Mouse (Mus musculus): ENCODE data around the gene Tssk3. TPM values are rescaled to one million over a fixed set of nuclear protein-coding genes. Genes with fewer than 3 reads are reported as not detected.

The Tssk3 gene
- polyA plus RNA-seq, 1 experiment, result 0.19 TPM

GRCm38 (mm10) chr4:129456126-129456525, 34.7 kb downstream of the Tssk3 start:
- H3K4me1 ChIP-seq (ENCODE audit: control insufficient read depth, insufficient read depth, low read length), result no peaks in the 10 kb centered on the region; the same call in 1 of the 2 replicates
- no peak overlapping the region for H3K27ac ChIP-seq (ENCODE audit: insufficient read depth, low read length)
- H3K4me3 ChIP-seq (ENCODE audit: insufficient read depth, low read length), result no peak overlapping the region
- TF ChIP-seq CTCF (IDR thresholded peaks at IDR 0.05; ENCODE audit: extremely low read depth, insufficient read depth, low read length), result no peak

- TF ChIP-seq POLR2A (IDR thresholded peaks at IDR 0.05; ENCODE audit: extremely low read depth, insufficient read depth, low read length), result no peak
- peak; percentile 92 for TF ChIP-seq CTCF (IDR thresholded peaks at IDR 0.05; ENCODE audit: extremely low read depth, insufficient read depth, low read length)
- no peak overlapping the region for H3K4me3 ChIP-seq (ENCODE audit: insufficient read depth, low read length)
- H3K4me1 ChIP-seq (ENCODE audit: control insufficient read depth, insufficient read depth, low read length), result no peaks in the 10 kb centered on the region; the same call in 1 of the 2 replicates
- H3K27ac ChIP-seq (ENCODE audit: insufficient read depth, low read length), result no peak overlapping the region
These were observed 35.6 kb downstream of the Tssk3 start for GRCm38 (mm10) chr4:129455265-129455664.

- Histone ChIP-seq H3K4me3 (ENCODE audit: insufficient read depth, low read length) (no peak overlapping the region), H3K4me1 (ENCODE audit: control insufficient read depth, insufficient read depth, low read length) (no peaks in the 10 kb centered on the region; the same call in 1 of the 2 replicates), H3K27ac (ENCODE audit: insufficient read depth, low read length) (no peak overlapping the region)
- TF ChIP-seq POLR2A (IDR thresholded peaks at IDR 0.05; ENCODE audit: extremely low read depth, insufficient read depth, low read length) (no peak), CTCF (IDR thresholded peaks at IDR 0.05; ENCODE audit: extremely low read depth, insufficient read depth, low read length) (no peak)
These were observed 39.2 kb downstream of the Tssk3 start for GRCm38 (mm10) chr4:129451471-129452169.

- TF ChIP-seq POLR2A (IDR thresholded peaks at IDR 0.05; ENCODE audit: extremely low read depth, insufficient read depth, low read length) (no peak), CTCF (IDR thresholded peaks at IDR 0.05; ENCODE audit: extremely low read depth, insufficient read depth, low read length) (no peak)
- Histone ChIP-seq H3K27ac (ENCODE audit: insufficient read depth, low read length) (no peak overlapping the region), H3K4me1 (ENCODE audit: control insufficient read depth, insufficient read depth, low read length) (no peaks in the 10 kb centered on the region; the same call in 1 of the 2 replicates)
These were observed 40.0 kb downstream of the Tssk3 start for GRCm38 (mm10) chr4:129450851-129451250.

GRCm38 (mm10) chr4:129448713-129449112, 42.1 kb downstream of the Tssk3 start:
- Histone ChIP-seq H3K27ac (ENCODE audit: insufficient read depth, low read length) (no peak overlapping the region), H3K4me1 (ENCODE audit: control insufficient read depth, insufficient read depth, low read length) (no peaks in the 10 kb centered on the region), H3K4me3 (ENCODE audit: insufficient read depth, low read length) (no peak overlapping the region)
- TF ChIP-seq CTCF (IDR thresholded peaks at IDR 0.05; ENCODE audit: extremely low read depth, insufficient read depth, low read length) (no peak), POLR2A (IDR thresholded peaks at IDR 0.05; ENCODE audit: extremely low read depth, insufficient read depth, low read length) (no peak)

More at GRCm38 (mm10) chr4:129450851-129451250, 40.0 kb downstream of the Tssk3 start:
- no peak overlapping the region for H3K4me3 ChIP-seq (ENCODE audit: insufficient read depth, low read length)

- TF ChIP-seq POLR2A (IDR thresholded peaks at IDR 0.05; ENCODE audit: extremely low read depth, insufficient read depth, low read length) (no peak), CTCF (IDR thresholded peaks at IDR 0.05; ENCODE audit: extremely low read depth, insufficient read depth, low read length) (no peak)
- Histone ChIP-seq H3K4me3 (ENCODE audit: insufficient read depth, low read length) (no peak overlapping the region), H3K27ac (ENCODE audit: insufficient read depth, low read length) (no peak overlapping the region), H3K4me1 (ENCODE audit: control insufficient read depth, insufficient read depth, low read length) (no peaks in the 10 kb centered on the region)
These were observed 42.9 kb downstream of the Tssk3 start for GRCm38 (mm10) chr4:129447778-129448563.

DNA sequence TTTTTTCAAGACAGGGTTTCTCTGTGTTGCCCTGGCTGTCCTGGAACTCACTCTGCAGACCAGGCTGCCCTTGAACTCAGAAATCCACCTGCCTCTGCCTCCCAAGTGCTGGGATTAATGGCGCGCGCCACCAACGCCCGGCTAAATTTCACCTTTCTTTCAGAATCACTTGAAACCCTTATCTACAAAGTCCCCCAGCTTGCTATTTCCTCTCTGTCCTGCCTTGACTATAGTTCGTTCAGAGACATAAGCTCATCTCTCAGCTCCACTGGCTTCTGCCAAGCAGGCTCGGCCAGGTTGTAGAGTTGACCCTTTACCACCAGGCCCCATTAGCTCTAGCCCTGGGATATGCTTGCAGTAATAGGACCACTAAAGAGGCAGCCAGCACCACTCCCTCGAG, 43.5 kb downstream of the Tssk3 start:
- no peak overlapping the region for H3K27ac ChIP-seq (ENCODE audit: insufficient read depth, low read length)
- no peaks in the 10 kb centered on the region for H3K4me1 ChIP-seq (ENCODE audit: control insufficient read depth, insufficient read depth, low read length)
- TF ChIP-seq CTCF (IDR thresholded peaks at IDR 0.05; ENCODE audit: extremely low read depth, insufficient read depth, low read length) (no peak), POLR2A (IDR thresholded peaks at IDR 0.05; ENCODE audit: extremely low read depth, insufficient read depth, low read length) (no peak)
- H3K4me3 ChIP-seq (ENCODE audit: insufficient read depth, low read length), result no peak overlapping the region

DNA sequence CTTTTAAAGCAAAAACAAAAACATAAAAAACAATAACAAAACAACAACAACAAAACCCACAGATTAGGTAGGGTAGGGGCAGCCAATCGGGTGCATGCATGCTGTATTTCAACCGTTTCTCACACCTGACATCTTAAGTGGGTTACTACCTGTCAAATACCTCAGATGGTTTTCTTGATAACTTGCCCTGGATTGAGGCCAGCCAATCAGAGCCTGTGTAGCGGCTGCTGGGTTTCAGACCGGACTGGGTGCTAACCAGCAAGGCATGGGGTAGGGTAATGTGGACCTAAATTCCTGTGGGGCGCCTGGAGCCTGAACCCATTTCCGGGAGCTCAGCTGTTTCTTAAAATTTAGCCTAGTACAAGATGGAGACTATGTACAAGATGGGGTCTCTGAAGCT, 49.7 kb downstream of the Tssk3 start:
- Histone ChIP-seq H3K4me1 (ENCODE audit: control insufficient read depth, insufficient read depth, low read length) (no peaks in the 10 kb centered on the region), H3K27ac (ENCODE audit: insufficient read depth, low read length) (no peak overlapping the region), H3K4me3 (ENCODE audit: insufficient read depth, low read length) (no peak overlapping the region)
- no peak for TF ChIP-seq CTCF (IDR thresholded peaks at IDR 0.05; ENCODE audit: extremely low read depth, insufficient read depth, low read length)

DNA sequence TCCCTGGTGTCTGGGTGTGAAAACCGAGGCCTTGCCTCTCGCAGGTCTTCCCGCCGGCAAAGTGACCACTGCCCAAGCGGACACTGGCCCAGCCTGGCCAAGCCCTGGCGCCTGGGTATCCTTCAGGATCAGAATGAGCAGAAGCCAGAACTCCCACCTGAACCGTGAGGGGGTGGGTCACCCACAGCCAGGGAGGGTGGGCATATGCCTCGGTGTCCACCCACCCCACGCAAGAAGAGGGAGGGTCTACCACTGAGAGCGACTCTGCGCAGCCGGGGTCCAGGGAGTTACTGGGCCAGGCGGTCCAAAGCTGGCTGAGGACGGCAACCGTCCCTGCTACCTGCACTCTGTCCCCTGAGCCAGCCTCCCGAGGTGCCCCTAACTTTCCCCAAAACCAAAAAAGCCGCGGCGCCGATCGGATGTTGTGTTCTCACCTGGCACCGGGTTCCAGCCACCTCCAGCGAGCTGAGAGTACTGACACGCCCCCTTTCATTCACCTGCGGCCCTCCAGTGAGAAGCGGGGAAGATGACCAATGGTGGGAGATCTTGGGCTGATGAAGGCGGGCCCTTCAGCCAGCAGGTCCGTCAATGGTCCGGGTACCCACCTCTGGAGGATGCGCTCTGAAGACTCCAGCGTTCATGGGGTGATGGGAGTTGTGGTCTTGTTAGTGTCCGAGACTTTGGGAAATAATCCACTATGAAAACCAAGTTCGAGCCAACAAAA, 50.3 kb downstream of the Tssk3 start, which contains the start of gene Zbtb8b:
Zbtb8b (minus strand) TSS at position 514 of the 724 bp plus-strand sequence.
- TF ChIP-seq POLR2A (IDR thresholded peaks at IDR 0.05; ENCODE audit: extremely low read depth, insufficient read depth, low read length), result no peak
- Histone ChIP-seq H3K27ac (ENCODE audit: insufficient read depth, low read length) (no peak within 1 kb of the TSS), H3K4me1 (ENCODE audit: control insufficient read depth, insufficient read depth, low read length) (no peaks in the 10 kb centered on the region), H3K4me3 (ENCODE audit: insufficient read depth, low read length) (peak within 1 kb of the TSS; percentile 61)

Other genes with a start within 250 kb of the Tssk3 start
- gene C77080, start 229.6 kb downstream of the Tssk3 start, polyA plus RNA-seq (2012; rRNA removed), result 14.4 and 15.0 TPM in 2 replicates
- gene Sync, start 203.4 kb downstream of the Tssk3 start, polyA plus RNA-seq (2012; rRNA removed), result 0.98 and 1.1 TPM in 2 replicates
- gene Rbbp4, start 155.7 kb downstream of the Tssk3 start, polyA plus RNA-seq (2012; rRNA removed), result 64.5 and 65.4 TPM in 2 replicates
- 29.6 and 31.5 TPM in 2 replicates for gene Zbtb8os, start 155.3 kb downstream of the Tssk3 start, polyA plus RNA-seq (2012; rRNA removed)
- 8.8 and 8.9 TPM in 2 replicates for gene Zbtb8a, start 112.9 kb downstream of the Tssk3 start, polyA plus RNA-seq (2012; rRNA removed)
- gene Zbtb8b, start 50.2 kb downstream of the Tssk3 start, polyA plus RNA-seq (2012; rRNA removed), result 2.5 and 3.0 TPM in 2 replicates
- 27.9 and 28.3 TPM in 2 replicates for gene Bsdc1, start 29.4 kb downstream of the Tssk3 start, polyA plus RNA-seq (2012; rRNA removed)
- 0.79 and 0.88 TPM in 2 replicates for gene Fam229a, start 168 bp upstream of the Tssk3 start, polyA plus RNA-seq (2012; rRNA removed)
- 129 and 134 TPM in 2 replicates for gene Marcksl1, start 22.6 kb upstream of the Tssk3 start, polyA plus RNA-seq (2012; rRNA removed)
- 55.4 and 61.7 TPM in 2 replicates for gene Hdac1, start 51.7 kb upstream of the Tssk3 start, polyA plus RNA-seq (2012; rRNA removed)
- 2.3 and 3.3 TPM in 2 replicates for gene Lck, start 82.6 kb upstream of the Tssk3 start, polyA plus RNA-seq (2012; rRNA removed)
- 0.98 and 1.2 TPM in 2 replicates for gene Fam167b, start 87.5 kb upstream of the Tssk3 start, polyA plus RNA-seq (2012; rRNA removed)
- gene Eif3i, start 109.6 kb upstream of the Tssk3 start, polyA plus RNA-seq (2012; rRNA removed), result 228 and 229 TPM in 2 replicates
- 143 and 148 TPM in 2 replicates for gene Tmem234, start 109.6 kb upstream of the Tssk3 start, polyA plus RNA-seq (2012; rRNA removed)
- 11.1 and 11.3 TPM in 2 replicates for gene Dcdc2b, start 123.2 kb upstream of the Tssk3 start, polyA plus RNA-seq (2012; rRNA removed)
- 34.9 and 35.4 TPM in 2 replicates for gene Iqcc, start 128.1 kb upstream of the Tssk3 start, polyA plus RNA-seq (2012; rRNA removed)
- gene Ccdc28b, start 132.9 kb upstream of the Tssk3 start, polyA plus RNA-seq (2012; rRNA removed), result 89.1 and 99.2 TPM in 2 replicates
- 32.2 and 33.4 TPM in 2 replicates for gene Txlna, start 150.0 kb upstream of the Tssk3 start, polyA plus RNA-seq (2012; rRNA removed)
- gene Kpna6, start 181.7 kb upstream of the Tssk3 start, polyA plus RNA-seq (2012; rRNA removed), result 50.6 and 52.9 TPM in 2 replicates
- gene Tmem39b, start 205.8 kb upstream of the Tssk3 start, polyA plus RNA-seq (2012; rRNA removed), result 20.2 and 21.1 TPM in 2 replicates

Data from cortical plate, adult 2 months (tissue).